Mouse (Mus musculus) embryo, embryonic 10 days (tissue): ENCODE data around the gene Sez6l.

ENCODE experiments used
- DNase-seq: peaks from one replicate; pipeline ENCODE4 v3.0.0-alpha.2; 2015; ENCODE audit warnings: low spot score

Sez6l gene

DNA sequence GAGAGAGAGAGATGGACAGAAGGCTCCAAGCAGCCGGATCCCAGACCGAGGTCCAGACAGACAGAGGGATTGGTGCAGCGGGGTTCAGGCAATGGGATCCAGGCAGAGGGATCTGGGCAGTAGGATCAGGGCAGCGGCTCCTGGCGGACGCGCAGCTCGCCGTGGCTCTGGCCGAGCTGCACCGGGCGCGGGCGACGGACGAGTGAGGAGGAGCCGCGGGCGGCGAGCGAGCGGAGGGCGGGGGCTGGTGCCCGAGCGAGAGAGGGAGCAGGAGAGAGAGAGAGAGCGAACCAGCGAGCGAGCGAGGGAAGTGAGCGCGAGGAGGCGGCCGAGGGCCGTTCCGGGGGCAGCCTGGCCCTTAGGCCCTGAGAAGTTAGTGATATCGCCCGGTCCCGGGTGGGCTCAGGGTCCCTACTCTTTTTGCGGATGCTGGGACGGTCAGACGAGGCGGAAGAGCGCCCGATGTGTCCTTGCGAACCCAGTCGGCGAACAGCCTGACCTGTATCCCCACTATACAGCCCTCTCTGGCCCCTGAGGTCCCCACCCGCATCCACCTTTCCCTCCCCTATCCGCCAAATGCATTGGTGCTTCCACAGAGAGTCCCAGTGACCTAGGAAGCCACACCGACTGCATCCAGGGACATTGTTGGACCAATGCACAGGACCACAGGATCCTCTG lies at the start of gene Sez6l:
Gene Sez6l (minus strand): TSS at position 193 of the 678 bp plus-strand sequence.
- DNase-seq: peak; percentile 82

GRCm38 (mm10) chr5:112625555-112626160 lies 48.7 kb upstream of the Sez6l start:
- no peak for DNase-seq

- no peak for DNase-seq
Observed at GRCm38 (mm10) chr5:112622946-112623345, 46.0 kb upstream of the Sez6l start.

DNA sequence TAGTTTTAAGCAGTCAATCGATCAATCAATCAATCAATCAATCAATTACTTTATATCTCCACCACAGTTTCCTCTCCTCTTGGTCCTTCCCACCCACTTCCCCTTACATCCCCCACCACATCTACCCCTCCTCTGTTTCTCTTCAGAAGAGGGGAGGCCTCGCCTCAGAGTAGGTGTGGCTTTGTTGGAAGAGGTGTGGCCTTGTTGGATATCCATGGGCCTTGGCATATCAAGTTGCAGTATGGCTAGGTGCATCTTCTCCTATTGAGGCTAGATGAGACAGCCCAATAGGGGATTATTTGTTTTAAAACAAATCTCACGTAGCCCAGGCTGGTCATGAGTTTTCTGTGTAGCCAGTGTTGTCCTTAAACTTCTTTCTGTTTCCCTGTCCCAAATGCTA lies 43.3 kb upstream of the Sez6l start:
- no peak for DNase-seq

DNA sequence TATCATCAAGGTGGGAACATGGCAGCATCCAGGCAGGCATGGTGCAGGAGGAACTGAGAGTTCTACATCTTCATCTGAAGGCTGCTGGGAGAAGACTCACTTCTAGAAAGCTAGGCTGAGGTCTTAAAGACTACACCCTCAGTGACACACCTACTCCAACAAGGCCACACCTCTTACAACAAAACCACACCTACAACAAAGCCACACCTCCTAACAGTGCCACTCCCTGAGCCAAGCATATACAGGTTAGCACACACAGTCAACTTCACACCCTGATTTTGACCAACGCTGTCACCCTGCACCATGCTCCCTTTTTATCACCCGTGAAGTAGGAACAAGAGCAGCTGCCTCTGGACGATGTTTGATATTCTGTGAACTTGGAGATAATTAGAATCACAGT lies 42.4 kb upstream of the Sez6l start:
- no peak for DNase-seq

- DNase-seq: no peak
Observed at GRCm38 (mm10) chr5:112617602-112618247, 40.7 kb upstream of the Sez6l start.

- DNase-seq: no peak
Observed at GRCm38 (mm10) chr5:112615946-112616617, 39.1 kb upstream of the Sez6l start.

DNA sequence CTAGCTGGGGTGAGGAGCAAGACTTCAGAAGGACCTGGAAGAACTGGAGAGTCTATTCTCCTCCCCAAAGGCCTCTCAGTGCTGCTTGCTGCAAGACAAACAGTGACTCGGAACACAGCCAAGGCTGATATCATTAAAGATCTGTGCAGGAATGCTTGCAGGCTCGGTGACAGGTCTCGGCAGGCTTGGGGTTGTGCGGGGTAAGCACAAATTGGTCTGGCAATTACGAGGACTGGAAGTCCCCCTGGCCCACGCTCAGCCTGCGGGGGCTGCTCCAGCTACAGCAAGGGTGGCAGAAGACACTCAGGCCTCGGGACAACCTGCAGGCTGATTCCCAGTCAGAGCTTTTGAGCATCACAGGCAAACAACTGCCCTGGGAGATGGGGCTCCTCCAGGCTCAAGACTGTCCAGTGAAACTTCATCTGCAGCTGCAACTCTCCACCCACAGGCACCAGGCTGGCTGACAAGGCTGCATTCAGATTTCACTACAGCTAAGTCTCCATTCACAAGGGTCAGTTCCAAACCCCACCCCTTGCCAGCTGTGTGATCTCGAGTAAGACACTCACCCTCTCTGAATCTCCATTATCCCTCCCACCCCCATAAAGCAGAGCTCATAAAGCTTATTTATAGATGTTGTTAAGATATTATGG lies 31.0 kb upstream of the Sez6l start:
- no peak for DNase-seq

GRCm38 (mm10) chr5:112607119-112607518 lies 30.1 kb upstream of the Sez6l start:
- no peak for DNase-seq

GRCm38 (mm10) chr5:112605371-112605770 lies 28.4 kb upstream of the Sez6l start:
- no peak for DNase-seq

DNA sequence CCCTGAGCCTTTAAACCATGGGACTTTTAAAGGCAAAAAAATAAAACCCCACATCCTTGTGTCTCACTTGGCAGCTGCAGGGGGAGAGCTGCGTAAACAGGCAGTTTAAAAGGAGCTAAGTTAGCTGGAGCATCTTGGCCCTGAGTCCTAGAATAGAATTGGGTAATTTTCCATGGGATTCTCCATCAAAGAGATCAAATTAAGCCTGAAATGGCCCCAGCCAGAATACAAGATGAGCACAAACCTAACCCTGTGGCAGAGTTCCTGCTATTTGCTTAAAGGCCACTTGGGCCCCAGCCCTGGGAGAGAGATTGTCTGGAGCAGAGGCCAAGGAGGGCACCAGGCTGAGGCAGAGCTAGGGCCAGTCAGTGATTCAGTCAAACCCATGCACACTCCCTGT lies 27.3 kb upstream of the Sez6l start:
- no peak for DNase-seq

DNA sequence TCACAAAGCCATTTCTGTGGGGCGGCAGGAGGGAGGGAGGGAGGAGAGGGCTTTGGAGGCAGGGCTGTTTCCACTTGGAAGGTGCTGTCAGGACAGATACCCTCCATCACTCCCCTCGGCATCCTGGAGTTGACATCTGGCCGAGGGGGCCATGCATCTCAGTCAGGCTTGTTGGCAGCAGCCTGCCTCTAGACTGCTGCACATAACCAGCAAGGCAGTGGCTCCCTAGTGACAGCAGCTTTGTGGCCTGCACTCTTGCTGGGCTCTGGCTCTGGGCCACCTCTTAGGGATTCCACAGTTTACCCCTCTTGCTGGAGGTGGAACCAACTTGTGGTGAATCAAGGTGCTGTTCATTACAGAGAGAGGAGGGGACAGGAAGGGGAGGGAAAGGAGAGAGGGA lies 26.6 kb upstream of the Sez6l start:
- peak; percentile 40 for DNase-seq

- DNase-seq: no peak
Observed at GRCm38 (mm10) chr5:112600309-112600939, 23.4 kb upstream of the Sez6l start.

- no peak for DNase-seq
Observed at GRCm38 (mm10) chr5:112599538-112600308, 22.7 kb upstream of the Sez6l start.

DNA sequence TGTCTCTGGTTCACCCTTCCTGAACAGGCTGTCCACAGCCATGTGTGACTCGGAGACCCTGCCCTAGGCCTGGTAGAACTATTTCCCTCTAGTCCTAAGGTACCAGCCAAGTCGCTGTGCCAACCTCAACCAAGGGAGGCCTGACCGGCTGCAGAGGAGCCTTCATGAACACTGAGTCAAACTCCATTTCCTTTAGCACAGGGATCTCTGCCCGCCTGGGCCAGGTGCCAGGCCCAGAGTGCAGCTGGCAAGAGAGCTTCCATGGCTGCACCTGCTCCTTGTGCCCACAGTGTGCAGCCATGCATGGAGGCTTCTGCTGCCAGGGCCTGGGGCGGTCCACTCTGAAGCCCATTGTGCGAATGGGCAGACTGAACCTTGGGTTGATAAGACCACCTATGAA lies 20.9 kb upstream of the Sez6l start:
- DNase-seq: no peak

DNA sequence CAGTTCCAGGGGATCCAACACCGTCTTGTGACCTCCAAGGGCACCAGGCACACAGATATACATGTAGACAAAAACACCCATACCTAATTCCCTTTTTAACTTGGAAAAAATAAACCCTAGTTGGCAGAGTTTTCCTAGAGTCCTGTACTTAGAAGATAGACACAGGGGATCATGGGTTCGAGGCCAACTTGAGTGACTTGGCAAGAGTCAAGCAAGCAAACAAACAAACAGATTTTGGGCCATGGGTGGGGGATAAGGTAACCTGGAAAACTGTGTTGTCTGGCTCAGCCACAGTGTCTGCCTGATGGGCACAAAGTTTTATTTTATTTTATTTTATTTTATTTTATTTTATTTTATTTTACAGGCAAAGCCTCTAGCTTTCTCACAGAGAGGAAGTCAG lies 20.3 kb upstream of the Sez6l start:
- no peak for DNase-seq

GRCm38 (mm10) chr5:112596729-112597128 lies 19.7 kb upstream of the Sez6l start:
- DNase-seq: no peak

GRCm38 (mm10) chr5:112595701-112596632 lies 19.0 kb upstream of the Sez6l start:
- no peak for DNase-seq

DNA sequence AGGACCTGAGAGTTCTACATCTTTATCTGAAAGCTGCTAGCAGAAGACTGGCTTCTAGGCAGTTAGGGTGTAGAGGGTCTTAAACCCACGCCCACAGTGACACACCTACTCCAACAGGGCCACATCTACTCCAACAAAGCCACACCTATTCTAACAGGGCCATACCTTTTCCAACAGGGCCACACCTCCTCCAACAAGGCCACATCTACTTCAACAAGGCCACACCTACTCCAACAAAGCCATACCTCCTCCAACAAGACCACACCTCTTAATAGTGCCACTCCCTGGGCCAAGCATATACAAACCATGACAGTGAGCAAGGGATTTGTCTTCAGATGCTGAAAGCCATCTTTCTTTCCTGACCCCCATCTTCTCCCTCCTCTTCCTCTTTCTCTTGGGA lies 14.7 kb upstream of the Sez6l start:
- DNase-seq: no peak

GRCm38 (mm10) chr5:112586071-112586470 lies 9.1 kb upstream of the Sez6l start:
- no peak for DNase-seq
